Mouse (Mus musculus): Measurements from ENCODE around the gene Htra3. TPM values are rescaled to one million over a fixed set of nuclear protein-coding genes. Genes with fewer than 3 reads are reported as not detected.

Htra3 gene
- polyA plus RNA-seq, 1 experiment, result 9.8 TPM

DNA sequence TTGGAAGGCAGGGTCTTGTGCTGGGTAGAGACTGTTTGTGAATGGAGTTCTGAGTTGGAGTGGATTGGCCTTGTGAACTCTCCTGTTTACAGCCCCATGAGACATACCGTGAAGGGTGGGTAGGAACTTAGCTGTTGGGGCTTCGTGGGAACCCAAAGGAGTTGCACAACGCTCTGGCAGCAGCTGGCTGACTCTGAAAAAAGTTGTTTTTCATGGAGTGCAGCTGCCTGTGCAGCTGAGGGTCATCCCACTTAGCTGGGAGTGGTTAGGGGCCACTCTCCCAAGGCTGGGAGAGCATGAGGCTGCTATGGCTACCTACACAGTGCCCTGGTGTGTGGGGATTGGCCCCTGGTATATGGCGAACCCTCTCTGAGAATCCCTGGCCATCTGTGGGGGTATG is 32.0 kb downstream of the Htra3 start:
- no peak for DNase-seq
- Histone ChIP-seq H3K27ac (ENCODE audit: insufficient read depth, low read depth, low read length) (no peak overlapping the region), H3K27me3 (replicated peaks; ENCODE audit: control insufficient read depth, insufficient read depth, low read length) (no peaks in the 10 kb centered on the region), H3K36me3 (ENCODE audit: control insufficient read depth, insufficient read depth, low read length) (no peaks in the 10 kb centered on the region), H3K4me1 (ENCODE audit: control insufficient read depth, insufficient read depth, low read length) (no peaks in the 10 kb centered on the region), H3K4me3 (ENCODE audit: insufficient read depth, low read depth, low read length) (no peak overlapping the region)
- TF ChIP-seq POLR2A (IDR thresholded peaks at IDR 0.05; ENCODE audit: low read depth, low read length) (no peak), CTCF (conservative IDR thresholded peaks at IDR 0.05; ENCODE audit: insufficient read depth, insufficient read length, low read depth, low read length) (no peak)
- WGBS, result 61% methylated on average over 4 of the region's 4 CpGs

DNA sequence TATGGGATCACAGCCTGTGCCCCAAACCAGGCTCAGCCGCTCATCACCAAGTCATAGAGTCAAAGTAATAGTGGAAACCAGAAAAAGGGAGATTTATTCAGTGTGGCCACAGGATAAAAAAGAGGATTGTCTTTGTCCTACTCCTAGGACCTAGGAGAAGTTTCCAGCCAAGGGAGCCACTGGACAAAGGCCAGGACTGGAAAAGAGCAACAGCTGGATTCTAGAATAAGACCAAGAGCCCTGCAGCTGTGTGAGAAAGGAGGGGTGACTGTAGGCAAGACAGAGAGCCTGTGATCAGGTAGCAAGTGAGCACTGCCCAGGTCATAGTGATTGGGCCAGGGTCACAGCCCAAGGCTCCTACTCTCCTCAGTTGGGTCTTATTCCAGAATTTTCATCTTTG is 32.7 kb downstream of the Htra3 start:
- no peak overlapping the region for H3K4me3 ChIP-seq (ENCODE audit: insufficient read depth, low read depth, low read length)
- DNase-seq, result no peak
- WGBS, result 73% methylated on average over 1 of the region's 1 CpGs
- TF ChIP-seq CTCF (conservative IDR thresholded peaks at IDR 0.05; ENCODE audit: insufficient read depth, insufficient read length, low read depth, low read length), result no peak
- no peak for TF ChIP-seq POLR2A (IDR thresholded peaks at IDR 0.05; ENCODE audit: low read depth, low read length)
- H3K4me1 ChIP-seq (ENCODE audit: control insufficient read depth, insufficient read depth, low read length), result no peaks in the 10 kb centered on the region
- H3K27ac ChIP-seq (ENCODE audit: insufficient read depth, low read depth, low read length), result no peak overlapping the region
- no peaks in the 10 kb centered on the region for H3K27me3 ChIP-seq (replicated peaks; ENCODE audit: control insufficient read depth, insufficient read depth, low read length)
- no peaks in the 10 kb centered on the region for H3K36me3 ChIP-seq (ENCODE audit: control insufficient read depth, insufficient read depth, low read length)

DNA sequence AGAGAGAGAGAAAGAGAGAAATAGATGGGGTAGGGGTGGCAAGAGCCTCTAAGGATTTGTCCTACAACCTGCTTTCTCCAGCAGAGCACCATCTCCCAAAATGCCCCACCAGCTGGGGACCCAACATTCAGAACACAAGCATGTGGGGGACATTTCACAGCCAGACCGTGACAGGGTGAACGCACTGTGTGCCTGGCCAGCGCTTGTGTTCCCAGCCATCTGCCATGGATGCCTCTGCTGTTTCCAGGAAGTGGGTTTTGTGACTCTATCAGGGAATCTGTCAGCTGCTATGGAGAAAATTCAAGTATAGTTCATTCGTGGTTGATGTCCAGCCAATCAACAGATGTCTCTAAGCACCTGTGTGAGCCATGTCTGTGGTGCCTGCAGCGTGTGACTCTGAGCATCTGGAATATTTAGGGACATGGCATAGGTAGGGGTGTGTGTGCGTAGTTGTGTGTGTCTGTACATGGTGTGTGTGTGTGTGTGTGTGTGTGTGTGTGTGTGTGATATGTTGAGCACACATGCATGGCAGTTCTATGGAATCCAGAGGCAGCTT is 33.6 kb downstream of the Htra3 start:
- TF ChIP-seq POLR2A (IDR thresholded peaks at IDR 0.05; ENCODE audit: low read depth, low read length), result no peak
- no peak for TF ChIP-seq CTCF (conservative IDR thresholded peaks at IDR 0.05; ENCODE audit: insufficient read depth, insufficient read length, low read depth, low read length)
- H3K4me3 ChIP-seq (ENCODE audit: insufficient read depth, low read depth, low read length), result no peak overlapping the region
- H3K4me1 ChIP-seq (ENCODE audit: control insufficient read depth, insufficient read depth, low read length), result no peaks in the 10 kb centered on the region
- no peak overlapping the region for H3K27ac ChIP-seq (ENCODE audit: insufficient read depth, low read depth, low read length)
- WGBS, result 72% methylated on average over 6 of the region's 6 CpGs
- DNase-seq, result no peak
- no peaks in the 10 kb centered on the region for H3K27me3 ChIP-seq (replicated peaks; ENCODE audit: control insufficient read depth, insufficient read depth, low read length)
- H3K36me3 ChIP-seq (ENCODE audit: control insufficient read depth, insufficient read depth, low read length), result no peaks in the 10 kb centered on the region

DNA sequence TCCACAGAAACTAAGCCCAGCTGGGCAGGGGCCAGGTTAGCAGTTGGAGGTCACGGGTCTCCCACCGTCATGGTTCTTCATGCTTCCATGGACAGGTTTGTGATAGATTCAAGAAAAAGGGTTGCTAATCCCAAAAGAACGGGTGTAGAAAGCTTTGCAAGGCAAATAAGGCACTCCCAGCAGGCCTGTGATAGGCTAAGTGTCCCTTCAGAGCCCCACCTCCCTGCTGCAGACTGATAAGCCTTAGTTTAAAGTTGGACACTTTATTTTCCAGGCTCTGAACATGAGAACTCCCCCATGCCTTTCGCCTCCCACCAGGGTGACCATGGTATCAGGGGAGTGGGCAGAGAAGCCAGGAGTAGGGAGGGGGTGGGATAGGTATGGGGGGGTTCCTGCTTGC is 35.5 kb downstream of the Htra3 start:
- Histone ChIP-seq H3K36me3 (ENCODE audit: control insufficient read depth, insufficient read depth, low read length) (no peaks in the 10 kb centered on the region), H3K27me3 (replicated peaks; ENCODE audit: control insufficient read depth, insufficient read depth, low read length) (no peaks in the 10 kb centered on the region), H3K27ac (ENCODE audit: insufficient read depth, low read depth, low read length) (no peak overlapping the region), H3K4me3 (ENCODE audit: insufficient read depth, low read depth, low read length) (no peak overlapping the region), H3K4me1 (ENCODE audit: control insufficient read depth, insufficient read depth, low read length) (no peaks in the 10 kb centered on the region)
- no peak for DNase-seq
- TF ChIP-seq POLR2A (IDR thresholded peaks at IDR 0.05; ENCODE audit: low read depth, low read length), result no peak
- whole genome bisulfite sequencing, result 56% methylated on average over 4 of the region's 4 CpGs

DNA sequence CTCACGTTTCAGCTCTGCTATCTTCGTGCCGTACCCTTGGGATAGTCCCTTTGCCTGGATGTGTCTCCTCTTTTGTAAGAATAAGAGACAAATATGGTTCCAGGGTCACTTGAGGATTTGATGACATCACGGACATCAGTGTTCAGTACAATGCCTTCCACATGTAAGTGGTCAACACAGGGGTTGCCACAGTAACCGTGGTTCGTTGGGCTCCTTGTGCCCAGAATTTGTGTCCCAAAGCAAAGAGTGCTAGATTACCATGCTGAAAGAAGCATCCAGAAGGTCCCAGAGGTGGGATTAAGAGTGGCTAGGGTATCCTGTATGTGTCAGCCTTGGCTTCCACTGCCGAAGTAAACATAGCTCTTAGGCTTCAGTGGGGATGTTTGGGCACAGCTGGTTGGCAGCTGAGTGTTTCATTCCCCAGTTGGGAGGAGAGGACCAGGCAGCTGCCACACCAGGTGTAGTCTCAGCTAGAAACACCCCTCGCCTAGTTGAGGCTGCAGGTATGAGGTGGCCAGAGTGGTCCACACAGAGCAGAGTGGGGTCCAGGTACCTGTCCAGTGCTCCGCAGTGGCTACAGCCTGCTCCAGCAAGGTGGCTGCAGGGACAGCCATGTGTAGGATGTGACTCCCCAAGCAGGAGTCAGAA is 36.1 kb downstream of the Htra3 start:
- no peak for DNase-seq
- Histone ChIP-seq H3K27ac (ENCODE audit: insufficient read depth, low read depth, low read length) (no peak overlapping the region), H3K4me3 (ENCODE audit: insufficient read depth, low read depth, low read length) (no peak overlapping the region), H3K4me1 (ENCODE audit: control insufficient read depth, insufficient read depth, low read length) (no peaks in the 10 kb centered on the region), H3K27me3 (replicated peaks; ENCODE audit: control insufficient read depth, insufficient read depth, low read length) (no peaks in the 10 kb centered on the region), H3K36me3 (ENCODE audit: control insufficient read depth, insufficient read depth, low read length) (no peaks in the 10 kb centered on the region)
- 87% methylated on average over 9 of the region's 9 CpGs for WGBS
- TF ChIP-seq CTCF (conservative IDR thresholded peaks at IDR 0.05; ENCODE audit: insufficient read depth, insufficient read length, low read depth, low read length) (no peak), POLR2A (IDR thresholded peaks at IDR 0.05; ENCODE audit: low read depth, low read length) (no peak)

DNA sequence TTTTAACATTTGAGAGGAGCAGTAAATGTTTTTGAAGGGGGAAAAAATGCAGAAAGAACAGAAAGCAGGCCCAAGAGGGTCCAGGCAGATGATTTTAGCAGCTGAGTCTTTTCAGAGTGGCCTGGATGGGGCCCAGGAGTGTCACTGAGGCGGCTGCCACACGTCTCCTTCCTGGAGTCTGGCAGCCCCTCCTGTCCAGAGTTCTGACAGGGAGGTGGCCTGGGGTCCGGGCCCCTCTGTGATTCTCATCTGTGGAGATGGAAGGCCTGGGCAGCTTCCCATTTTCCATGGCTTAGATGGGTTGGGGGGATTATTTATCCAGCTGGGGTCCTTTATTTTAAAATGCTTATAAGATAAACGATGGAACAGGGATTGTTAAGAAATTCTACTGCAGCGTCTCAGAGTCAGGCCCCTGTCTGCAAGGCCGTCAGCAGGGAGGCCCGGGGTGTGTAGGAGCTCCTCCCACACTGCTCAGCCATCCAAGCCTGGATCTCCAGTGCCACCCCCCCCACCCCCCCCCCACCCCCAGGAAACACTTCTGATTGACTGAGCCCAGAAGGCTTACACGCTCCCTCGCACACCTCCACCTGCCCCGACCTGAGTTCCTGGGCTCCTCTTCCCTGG is 37.5 kb downstream of the Htra3 start:
- Histone ChIP-seq H3K27ac (ENCODE audit: insufficient read depth, low read depth, low read length) (no peak overlapping the region), H3K4me1 (ENCODE audit: control insufficient read depth, insufficient read depth, low read length) (no peaks in the 10 kb centered on the region), H3K27me3 (replicated peaks; ENCODE audit: control insufficient read depth, insufficient read depth, low read length) (no peaks in the 10 kb centered on the region), H3K4me3 (ENCODE audit: insufficient read depth, low read depth, low read length) (no peak overlapping the region), H3K36me3 (ENCODE audit: control insufficient read depth, insufficient read depth, low read length) (no peaks in the 10 kb centered on the region)
- no peak for DNase-seq
- TF ChIP-seq CTCF (conservative IDR thresholded peaks at IDR 0.05; ENCODE audit: insufficient read depth, insufficient read length, low read depth, low read length) (no peak), POLR2A (IDR thresholded peaks at IDR 0.05; ENCODE audit: low read depth, low read length) (no peak)
- 54% methylated on average over 10 of the region's 10 CpGs for WGBS

DNA sequence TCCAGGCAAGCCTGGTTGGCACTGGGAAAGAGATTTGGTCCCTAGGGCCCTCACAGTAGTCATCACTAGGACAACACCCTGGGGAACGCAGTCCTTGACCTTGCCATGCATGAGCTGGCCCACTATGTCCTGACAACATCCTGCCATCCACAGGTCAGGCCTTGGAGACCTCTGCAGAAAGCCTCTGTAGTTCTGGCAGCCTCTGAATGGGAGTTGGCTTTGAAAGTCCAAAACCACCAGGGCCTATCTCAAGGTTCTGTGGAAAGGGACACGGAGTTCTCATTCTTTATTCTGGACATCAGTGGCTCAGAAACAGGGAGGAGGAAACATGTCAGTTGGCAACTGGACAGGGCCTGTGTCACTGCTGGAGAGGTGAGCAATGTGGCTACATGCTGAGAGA is 43.6 kb downstream of the Htra3 start:
- no peak for DNase-seq
- H3K27ac ChIP-seq (ENCODE audit: insufficient read depth, low read depth, low read length), result no peak overlapping the region

More for the DNA sequence above, 43.6 kb downstream of the Htra3 start:
- Histone ChIP-seq H3K4me1 (ENCODE audit: control insufficient read depth, insufficient read depth, low read length) (no peaks in the 10 kb centered on the region), H3K4me3 (ENCODE audit: insufficient read depth, low read depth, low read length) (no peak overlapping the region), H3K27me3 (replicated peaks; ENCODE audit: control insufficient read depth, insufficient read depth, low read length) (no peaks in the 10 kb centered on the region), H3K36me3 (ENCODE audit: control insufficient read depth, insufficient read depth, low read length) (no peaks in the 10 kb centered on the region)
- TF ChIP-seq CTCF (conservative IDR thresholded peaks at IDR 0.05; ENCODE audit: insufficient read depth, insufficient read length, low read depth, low read length) (no peak), POLR2A (IDR thresholded peaks at IDR 0.05; ENCODE audit: low read depth, low read length) (no peak)
- WGBS, result 62% methylated on average over 2 of the region's 2 CpGs
